Mouse (Mus musculus) adrenal gland, postnatal 25 days (tissue): ENCODE results near the gene Ddc. TPM values are rescaled to one million over a fixed set of nuclear protein-coding genes. Genes with fewer than 3 reads are reported as not detected.

Experiments used
- DNase-seq: peaks from one replicate; pipeline ENCODE4 v3.0.0; 2021; ENCODE audit warnings: mixed read lengths
- total RNA-seq: library from RNA; stranded (reverse); gene quantifications from 2 replicates; pipeline ENCODE4 v1.2.3, GENCODE M21; 2021

The Ddc gene
- total RNA-seq, 1 experiment from 2014 or later: 70.3 TPM

DNA sequence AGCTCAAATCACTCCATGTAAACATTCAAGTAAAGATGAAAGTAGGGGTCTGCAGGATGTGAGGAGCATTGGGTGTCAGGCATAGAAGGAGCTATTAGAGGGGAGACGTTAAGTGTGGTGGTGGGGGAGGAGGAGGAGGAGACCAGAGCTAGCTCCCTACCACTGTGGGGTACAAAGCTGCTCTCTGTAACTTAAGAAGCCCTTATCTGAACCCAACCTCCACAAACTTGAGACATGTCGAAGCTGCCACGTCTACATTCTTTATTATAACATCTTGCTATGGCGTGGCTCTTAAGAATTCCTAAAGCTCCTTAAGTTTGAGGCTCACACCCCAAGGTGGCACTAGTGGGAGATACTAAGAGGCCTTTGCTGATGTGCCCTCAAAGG lies 20.1 kb downstream of the Ddc start:
- DNase-seq: no peak

GRCm38 (mm10) chr11:11876366-11876765 lies 21.6 kb downstream of the Ddc start:
- no peak for DNase-seq

DNA sequence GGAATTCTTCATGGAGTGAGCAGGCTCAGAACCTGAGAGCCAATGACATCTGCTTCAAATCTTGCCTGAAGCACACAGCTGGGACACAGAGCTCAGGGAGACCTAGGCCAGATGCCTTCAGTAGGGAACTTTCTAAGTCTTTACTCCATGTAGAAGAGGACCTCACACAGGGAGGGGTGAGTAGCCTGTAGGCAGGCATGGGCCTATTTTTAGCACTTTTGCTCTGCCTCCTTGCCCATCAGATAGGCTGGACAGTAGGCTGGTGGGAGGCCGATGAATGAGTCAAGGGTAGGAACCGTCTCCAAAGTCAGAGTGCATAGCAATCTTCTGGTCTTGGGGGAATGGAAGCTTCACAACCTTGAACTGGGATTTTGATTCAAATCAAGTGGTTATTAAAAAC lies 22.7 kb downstream of the Ddc start:
- DNase-seq: no peak

- DNase-seq: no peak
Measured at GRCm38 (mm10) chr11:11873023-11873908, 24.7 kb downstream of the Ddc start.

DNA sequence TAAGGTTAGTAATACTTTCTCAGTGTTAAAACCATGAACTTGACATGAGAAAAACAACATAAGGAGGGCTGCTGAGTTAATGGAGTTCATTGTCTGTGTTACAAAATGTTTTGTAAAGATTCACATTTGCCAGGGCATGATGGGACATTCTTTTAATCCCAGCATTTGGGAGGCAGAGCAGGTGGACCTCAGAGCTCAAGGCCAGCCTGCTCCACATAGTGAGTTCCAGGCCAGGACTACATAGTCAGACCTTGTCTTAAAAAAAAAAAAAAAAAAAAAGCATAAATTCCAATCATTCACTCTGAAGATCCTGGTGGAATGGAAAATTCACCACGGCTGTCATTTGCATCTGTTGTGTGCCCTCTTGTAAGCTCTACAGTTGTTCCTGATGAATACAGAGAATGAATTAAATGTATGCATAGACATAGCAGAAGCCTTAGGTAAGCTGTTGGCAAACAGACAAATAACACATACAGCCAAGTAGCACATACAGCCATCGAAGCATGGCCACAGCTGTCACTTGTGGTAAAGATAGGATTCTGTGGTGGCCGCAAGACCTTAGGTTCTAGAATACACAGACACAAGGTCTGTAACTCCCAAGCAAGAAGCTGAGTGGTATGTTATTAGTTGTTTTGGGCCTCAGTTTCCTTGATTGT lies 25.7 kb downstream of the Ddc start:
- DNase-seq: no peak

GRCm38 (mm10) chr11:11871197-11871813 lies 26.6 kb downstream of the Ddc start:
- DNase-seq: no peak

- no peak for DNase-seq
Measured at GRCm38 (mm10) chr11:11867971-11868481, 29.9 kb downstream of the Ddc start.

GRCm38 (mm10) chr11:11866696-11867095 lies 31.2 kb downstream of the Ddc start:
- no peak for DNase-seq

- DNase-seq: no peak
Measured at GRCm38 (mm10) chr11:11865128-11865527, 32.8 kb downstream of the Ddc start.

GRCm38 (mm10) chr11:11864446-11865101 lies 33.4 kb downstream of the Ddc start:
- DNase-seq: no peak

GRCm38 (mm10) chr11:11862502-11862901 lies 35.4 kb downstream of the Ddc start:
- no peak for DNase-seq

DNA sequence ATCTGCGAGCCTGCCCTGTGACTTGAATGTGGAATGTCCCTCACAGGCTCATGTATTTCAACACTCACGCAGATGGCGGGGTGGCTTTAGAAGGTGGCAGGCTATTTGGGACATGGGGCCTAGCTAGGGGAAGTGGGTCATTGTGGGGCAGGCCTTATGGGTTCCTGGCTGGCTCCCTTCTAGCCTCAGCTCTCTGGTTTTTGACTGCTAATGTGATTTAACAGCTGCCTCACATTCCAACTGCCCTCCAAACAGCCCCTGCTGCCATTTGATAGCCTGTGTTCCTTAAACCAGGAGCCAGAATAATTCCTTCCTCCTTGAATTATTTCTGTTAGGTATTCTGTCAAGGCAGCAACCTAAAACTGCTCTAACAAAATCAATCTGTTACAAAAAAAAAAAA lies 41.0 kb downstream of the Ddc start:
- DNase-seq: no peak

DNA sequence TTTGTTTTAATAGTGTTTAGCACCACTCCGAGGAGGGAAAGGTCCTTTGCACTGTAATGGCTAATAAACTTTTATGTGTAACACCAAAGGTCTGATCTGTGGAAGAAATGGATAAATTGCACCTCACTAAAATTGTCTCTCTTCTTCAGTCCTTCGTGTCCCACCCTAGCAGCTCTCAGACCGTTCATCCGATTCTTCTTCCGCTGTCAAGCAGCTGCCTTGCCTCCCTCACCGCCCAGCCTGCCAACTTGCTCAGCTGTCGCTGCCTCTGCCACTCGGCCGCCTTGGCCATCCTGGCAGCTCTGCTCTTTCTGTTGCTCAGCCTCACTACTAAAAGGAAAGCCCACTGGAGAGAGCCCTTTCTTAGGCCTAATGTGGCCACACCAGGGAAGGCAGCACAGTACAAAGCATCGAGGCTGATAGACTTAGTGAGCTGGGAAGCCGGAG lies 42.2 kb downstream of the Ddc start:
- no peak for DNase-seq

GRCm38 (mm10) chr11:11855061-11855672 lies 42.8 kb downstream of the Ddc start:
- DNase-seq: no peak

- DNase-seq: no peak
Measured at GRCm38 (mm10) chr11:11853731-11854461, 44.0 kb downstream of the Ddc start.

- DNase-seq: no peak
Measured at GRCm38 (mm10) chr11:11851957-11852505, 45.9 kb downstream of the Ddc start.

DNA sequence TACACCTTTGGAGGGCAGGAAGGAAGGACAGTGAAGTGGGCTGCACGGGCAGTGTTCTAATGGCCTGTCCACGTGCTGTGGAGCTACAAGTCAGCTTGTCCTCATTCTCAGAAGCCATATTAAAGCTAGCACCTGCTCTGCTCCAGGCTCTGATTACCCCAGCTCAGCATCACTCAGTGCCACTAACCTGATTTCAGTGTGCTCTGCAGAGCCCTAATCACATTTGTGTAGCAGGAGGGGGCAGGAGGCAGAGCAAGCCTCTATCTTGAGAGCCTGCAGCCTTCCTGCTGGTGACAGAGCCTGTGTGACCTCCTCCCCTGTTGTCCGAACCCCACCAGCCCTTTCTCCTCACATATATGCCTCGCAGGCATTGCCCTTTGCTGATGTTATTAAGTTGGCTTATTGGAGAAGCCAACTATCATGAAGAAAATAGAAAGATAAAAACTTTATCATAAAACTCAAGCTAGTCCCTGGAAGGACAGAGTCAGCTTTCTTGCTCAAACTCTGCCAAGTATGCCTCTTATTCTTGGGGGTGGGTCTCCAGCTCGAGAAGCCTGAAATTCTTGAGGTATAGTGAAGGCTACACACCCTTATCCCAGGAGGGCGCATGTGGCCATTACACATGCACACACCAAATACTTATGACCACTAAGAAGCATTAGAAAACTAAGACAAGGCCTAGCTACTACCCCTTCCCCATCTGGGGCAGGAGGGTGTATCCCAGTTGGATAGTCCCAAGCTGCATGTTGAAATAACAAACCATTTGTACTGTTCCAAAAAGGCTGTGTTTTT lies 47.3 kb downstream of the Ddc start:
- no peak for DNase-seq

- DNase-seq: no peak
Measured at GRCm38 (mm10) chr11:11849513-11850311, 48.2 kb downstream of the Ddc start.

DNA sequence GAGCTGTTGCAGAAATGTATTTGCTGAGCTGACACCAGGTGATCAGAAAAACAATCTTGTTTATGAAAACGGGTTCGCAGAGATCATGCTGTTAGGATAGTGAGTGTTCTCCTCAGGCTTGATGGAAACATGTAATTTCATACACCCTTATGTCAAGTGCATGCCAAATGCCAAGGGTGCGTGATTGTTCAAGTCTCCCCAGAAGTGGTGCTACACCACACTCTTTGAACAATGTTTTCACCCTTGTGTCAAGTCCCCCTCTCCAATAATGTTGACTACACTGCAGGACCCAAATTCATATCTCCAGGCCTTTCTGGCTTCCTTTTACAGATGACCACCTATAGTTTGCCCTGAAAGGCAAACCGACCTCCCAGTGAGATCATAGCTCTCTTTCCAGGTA lies 49.5 kb downstream of the Ddc start:
- no peak for DNase-seq
